Mouse (Mus musculus) ES-E14 (cell line): ENCODE data around the gene Dpm3. TPM values are rescaled to one million over a fixed set of nuclear protein-coding genes. Genes with fewer than 3 reads are reported as not detected.

Experiments used
- DNase-seq: peaks from one replicate; pipeline ENCODE4 v3.0.0-alpha.2; 2013; ENCODE audit warnings: low read depth, low spot score
- H3K27ac ChIP-seq: 2 replicates; pipeline ENCODE4 v1.5.1; 2012; ENCODE audit warnings: low read depth, mild to moderate bottlenecking, low read length, moderate library complexity, mixed read lengths; ENCODE audit not compliant: poor library complexity, insufficient read depth, severe bottlenecking
- H3K36me3 ChIP-seq: 2 replicates; pipeline ENCODE4 v1.6.1; 2012; ENCODE audit warnings: mild to moderate bottlenecking, low read length, moderate library complexity, mixed read lengths; ENCODE audit not compliant: control insufficient read depth, poor library complexity, insufficient read depth, severe bottlenecking
- H3K4me1 ChIP-seq, 2 experiments: fragments of 150-350 bp in 1 of 2; sonication (generic) in 1 of 2; 2 replicates each; pipeline ENCODE4 v1.6.1; 2012; ENCODE audit warnings: low read length in 2 of 2, mild to moderate bottlenecking in 1 of 2, mixed read lengths in 1 of 2; ENCODE audit not compliant: control insufficient read depth in 2 of 2, insufficient read depth in 2 of 2, poor library complexity in 1 of 2
- H3K4me3 ChIP-seq, 2 experiments: fragments of 150-350 bp in 1 of 2; sonication (generic) in 1 of 2; 2 replicates each; pipeline ENCODE4 v1.5.1; 2012; ENCODE audit warnings: low read length in 2 of 2, low read depth in 1 of 2, mild to moderate bottlenecking in 1 of 2, mixed read lengths in 1 of 2; ENCODE audit not compliant: insufficient read depth in 1 of 2, poor library complexity in 1 of 2, severe bottlenecking in 1 of 2
- H3K9ac ChIP-seq: 2 replicates; pipeline ENCODE4 v1.6.1; 2012; ENCODE audit warnings: low read depth, mild to moderate bottlenecking, low read length, mixed read lengths; ENCODE audit not compliant: poor library complexity, insufficient read depth, severe bottlenecking
- H3K9me3 ChIP-seq: fragments of 150-350 bp; sonication (generic); 2 replicates; pipeline ENCODE4 v1.6.1; 2012; ENCODE audit warnings: low read depth, mild to moderate bottlenecking, low read length; ENCODE audit not compliant: control insufficient read depth, insufficient read depth
- CHD2 ChIP-seq: IDR thresholded peaks from 2 replicates; pipeline ENCODE4 v1.6.1; 2014; ENCODE audit warnings: mild to moderate bottlenecking, low read depth, low read length, inconsistent platforms
- HCFC1 ChIP-seq: IDR thresholded peaks from 2 replicates; pipeline ENCODE4 v1.6.1; 2012; ENCODE audit warnings: low read length, inconsistent platforms, borderline replicate concordance; ENCODE audit not compliant: insufficient read depth
- MAFK ChIP-seq: IDR thresholded peaks from 2 replicates; pipeline ENCODE4 v1.6.1; 2014; ENCODE audit warnings: mild to moderate bottlenecking, low read depth, low read length, inconsistent platforms; ENCODE audit not compliant: insufficient read depth
- ZC3H11A ChIP-seq: IDR thresholded peaks from 2 replicates; pipeline ENCODE4 v1.6.1; 2012; ENCODE audit warnings: low read depth, mild to moderate bottlenecking, inconsistent platforms, low read length, borderline replicate concordance
- ZNF384 ChIP-seq: IDR thresholded peaks from 2 replicates; pipeline ENCODE4 v1.6.1; 2012; ENCODE audit warnings: low read depth, low read length, inconsistent platforms
- in situ Hi-C, 2 experiments: fragments of 600-800 bp; cut with MboI; formaldehyde crosslinking; loops; one replicate each; pipeline ENCODE4 v1.15.1; 2025; ENCODE audit warnings: low sequenced_read_pairs in 2 of 2, inconsistent platforms in 1 of 2; ENCODE audit not compliant: unreplicated experiment in 2 of 2
- total RNA-seq: library from RNA; depleted of rRNA; stranded (reverse); fragments of 300-350 nt; gene quantifications from 2 replicates; pipeline ENCODE4 v1.2.3, GENCODE M21; 2012

Gene Dpm3
- total RNA-seq, 1 experiment, result 207 TPM

DNA sequence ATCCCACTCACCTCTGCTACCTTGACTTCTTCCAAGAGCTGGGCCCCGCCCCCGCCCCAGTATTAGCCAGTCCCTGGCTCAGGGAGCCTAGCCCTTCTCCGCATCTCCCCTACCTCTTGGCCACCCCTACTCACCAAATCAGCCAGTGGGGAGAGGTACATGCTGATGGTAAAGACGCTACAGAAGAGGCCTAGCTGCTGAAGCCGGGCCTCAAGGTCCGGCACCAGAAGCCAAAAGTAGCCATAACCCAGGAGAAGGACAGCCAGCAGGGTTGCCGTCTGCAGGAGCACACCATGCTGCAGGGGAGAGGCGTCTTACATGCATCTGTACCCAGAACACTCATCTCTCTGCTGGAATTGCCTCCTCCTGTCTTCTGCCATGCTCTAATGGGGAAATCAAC is 9.8 kb downstream of the Dpm3 start:
- no peak for TF ChIP-seq MAFK
- TF ChIP-seq CHD2, result no peak
- peak overlapping the region; percentile 22 to 50; a peak in 2 of 4 replicates for H3K4me3 ChIP-seq
- DNase-seq, result no peak
- H3K4me1 ChIP-seq, result peaks cover 5 to 16% of the 10 kb centered on the region in 2 experiments; a peak in 3 of 4 replicates
- no peak overlapping the region for H3K27ac ChIP-seq
- no peaks in the 10 kb centered on the region for H3K9me3 ChIP-seq
- H3K36me3 ChIP-seq, result no peaks in the 10 kb centered on the region
- in situ Hi-C loops, result no loop called here
- peak overlapping the region; percentile 19; the same call in 1 of the 2 replicates for H3K9ac ChIP-seq

DNA sequence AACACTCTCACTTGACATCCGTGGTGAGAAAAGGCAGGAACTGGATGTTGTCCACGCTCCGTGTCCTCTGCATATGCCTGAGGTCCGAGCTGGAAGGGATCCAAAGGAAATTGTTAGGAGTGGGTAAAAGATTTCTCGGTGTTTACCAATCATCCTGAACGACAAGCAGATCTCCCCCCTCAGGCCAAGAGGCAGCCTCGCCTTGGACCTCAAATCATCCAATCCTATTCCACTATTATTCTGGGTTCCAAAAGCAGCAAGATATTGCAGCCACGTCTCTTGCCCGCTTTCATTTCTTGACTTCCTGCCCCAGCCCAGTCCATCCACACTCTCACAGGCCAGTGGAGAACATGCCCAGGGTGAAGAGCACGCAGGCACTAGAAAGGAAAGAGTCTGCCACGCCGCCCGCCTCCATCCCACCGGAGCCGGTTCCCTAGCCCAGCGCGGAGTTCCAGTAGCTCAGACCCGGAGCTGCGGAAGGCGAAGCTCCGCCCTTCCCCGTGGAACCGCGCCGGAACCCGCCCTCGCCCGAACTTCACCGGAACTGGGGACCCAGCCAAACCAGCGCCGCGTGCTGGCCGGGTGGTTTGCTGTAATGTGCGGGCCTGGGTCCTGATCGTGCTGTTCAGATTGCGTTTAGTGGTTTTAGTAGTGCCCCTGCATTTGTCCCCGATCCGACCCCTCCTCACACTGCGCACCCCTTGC is 11.0 kb downstream of the Dpm3 start, which contains the start of gene Slc50a1:
Gene Slc50a1, minus strand, starts transcription at position 520 of the 705 bp plus-strand sequence.
- no peak for DNase-seq
- H3K4me1 ChIP-seq, result peaks cover 5 to 16% of the 10 kb centered on the region in 2 experiments; a peak in 3 of 4 replicates
- peak within 1 kb of the TSS; percentile 67 for H3K9ac ChIP-seq
- H3K9me3 ChIP-seq, result no peaks in the 10 kb centered on the region
- peak within 1 kb of the TSS; percentile 60 to 62 for H3K4me3 ChIP-seq
- in situ Hi-C loops, result no loop called here
- peaks cover 2% of the 10 kb centered on the region; the same call in 1 of the 2 replicates for H3K36me3 ChIP-seq
- no peak within 1 kb of the TSS for H3K27ac ChIP-seq
- no peak for TF ChIP-seq ZNF384
- TF ChIP-seq HCFC1, result no peak

DNA sequence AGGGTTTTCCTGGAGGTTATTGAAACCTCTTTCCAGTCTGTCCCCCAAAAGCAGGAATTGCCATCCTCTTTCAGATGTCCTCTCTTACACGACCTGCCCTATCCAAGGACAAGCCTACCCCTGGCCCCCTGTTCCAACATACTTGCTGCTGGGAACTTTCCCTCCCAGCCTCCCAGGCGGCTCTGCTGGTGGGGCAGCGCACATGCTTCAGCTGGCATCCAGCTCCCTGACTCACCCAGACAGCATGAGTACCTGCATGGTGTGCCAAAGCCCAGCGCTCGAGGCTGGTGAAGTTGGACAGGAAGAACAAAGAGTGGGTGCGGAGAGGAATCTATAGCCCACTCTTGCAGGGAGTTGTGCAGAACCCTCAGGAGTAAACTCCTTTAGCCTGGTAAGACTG is 11.7 kb downstream of the Dpm3 start:
- no peak overlapping the region for H3K27ac ChIP-seq
- H3K4me3 ChIP-seq, result peak overlapping the region; percentile 60 to 62; a peak in 1 of 4 replicates
- no peak for DNase-seq
- peaks cover 5 to 16% of the 10 kb centered on the region in 2 experiments; a peak in 3 of 4 replicates for H3K4me1 ChIP-seq
- peak overlapping the region; percentile 67; the same call in 1 of the 2 replicates for H3K9ac ChIP-seq
- no peaks in the 10 kb centered on the region for H3K9me3 ChIP-seq
- no peak for TF ChIP-seq CHD2
- no peak for TF ChIP-seq HCFC1
- no peak for TF ChIP-seq ZNF384
- TF ChIP-seq MAFK, result no peak
- peaks cover 2% of the 10 kb centered on the region; the same call in 1 of the 2 replicates for H3K36me3 ChIP-seq
- in situ Hi-C loops, result no loop called here

DNA sequence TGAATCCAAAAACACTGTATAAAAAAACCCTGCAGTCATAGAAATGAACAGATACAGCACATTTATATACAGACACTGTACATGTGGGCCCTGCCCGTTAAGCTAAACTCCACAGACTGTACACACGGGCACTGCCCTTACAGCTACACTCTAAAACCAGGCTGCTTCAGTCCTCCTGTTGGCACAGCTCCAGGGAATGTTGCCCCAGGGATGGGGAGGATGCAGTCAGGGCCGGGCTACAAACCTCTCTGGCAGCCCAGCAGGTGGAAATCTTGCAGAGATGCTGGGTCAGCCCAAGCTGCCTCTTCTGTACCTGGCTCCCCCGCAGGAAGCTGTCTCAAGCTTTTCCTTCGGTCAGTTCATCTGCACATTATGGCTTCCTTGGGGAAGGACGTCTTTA is 12.6 kb downstream of the Dpm3 start:
- H3K9ac ChIP-seq, result no peak overlapping the region
- no peak for DNase-seq
- peaks cover 2% of the 10 kb centered on the region; the same call in 1 of the 2 replicates for H3K36me3 ChIP-seq
- TF ChIP-seq HCFC1 (no peak), ZNF384 (no peak), MAFK (no peak)
- no peak overlapping the region for H3K27ac ChIP-seq
- peaks cover 5 to 16% of the 10 kb centered on the region in 2 experiments; a peak in 3 of 4 replicates for H3K4me1 ChIP-seq
- H3K4me3 ChIP-seq, result no peak overlapping the region
- in situ Hi-C loops, result no loop called here
- H3K9me3 ChIP-seq, result no peaks in the 10 kb centered on the region

DNA sequence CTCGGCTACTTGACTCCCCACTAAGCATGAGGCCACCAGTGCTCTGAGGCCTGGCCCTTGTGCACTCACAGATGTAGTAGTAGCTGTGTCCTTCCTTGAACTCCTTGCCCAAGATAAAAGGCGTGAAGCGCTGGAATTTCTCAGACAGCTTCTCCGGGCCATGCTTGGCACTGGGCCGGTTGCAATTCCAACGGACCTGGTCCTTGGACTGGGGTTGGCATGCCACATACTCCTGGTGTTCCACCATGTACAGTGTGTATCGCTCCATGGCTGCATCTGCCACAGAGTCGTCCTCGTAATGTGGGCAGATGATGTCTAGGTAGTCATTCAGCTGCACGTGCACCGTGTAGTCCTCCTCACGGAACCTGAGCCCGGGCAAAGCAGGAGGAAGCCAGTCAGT is 16.9 kb downstream of the Dpm3 start:
- no peak overlapping the region for H3K4me3 ChIP-seq
- peaks cover 3 to 17% of the 10 kb centered on the region in 2 experiments; a peak in 3 of 4 replicates for H3K4me1 ChIP-seq
- peaks cover 2% of the 10 kb centered on the region; the same call in 1 of the 2 replicates for H3K36me3 ChIP-seq
- H3K9ac ChIP-seq, result no peak overlapping the region
- in situ Hi-C loops, result no loop called here
- H3K27ac ChIP-seq, result no peak overlapping the region
- no peak for DNase-seq
- no peak for TF ChIP-seq ZNF384
- no peak for TF ChIP-seq HCFC1
- no peak for TF ChIP-seq MAFK
- no peak for TF ChIP-seq ZC3H11A
- TF ChIP-seq CHD2, result no peak
- H3K9me3 ChIP-seq, result no peaks in the 10 kb centered on the region
